Mouse (Mus musculus) telencephalon, adult 2 months (tissue): Measurements from ENCODE around the gene Zfp966.
"Not testable (repeated sequence)": the region's sequence is repeated elsewhere in the genome, so short reads cannot be mapped to it uniquely, and the experiment has no call there.

Experiments used
- DNase-seq: peaks from one replicate; pipeline ENCODE4 v3.0.0-alpha.2; 2011; ENCODE audit warnings: low read depth, low spot score

Zfp966 gene

DNA sequence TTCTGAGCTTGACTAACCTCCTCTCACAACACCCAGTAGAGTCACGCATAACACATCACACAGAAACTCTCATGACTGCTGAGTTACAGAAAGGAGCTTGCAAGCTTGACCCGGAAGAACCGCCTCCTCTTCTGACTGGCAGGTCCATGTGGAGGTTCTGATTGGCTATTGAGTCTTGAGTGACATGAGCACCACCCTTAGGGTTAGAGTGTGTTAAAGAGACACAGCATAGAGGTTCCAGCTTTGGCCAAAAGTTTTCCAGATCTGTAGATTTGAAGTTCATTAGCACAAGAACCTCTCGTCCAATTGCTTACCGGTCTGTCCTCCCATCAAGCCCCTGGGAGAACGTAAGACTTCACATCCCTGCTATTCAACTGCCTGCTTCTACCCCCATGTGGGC, at the start of gene Zfp966:
Gene Zfp966 (minus strand): TSS at position 101 of the 400 bp plus-strand sequence.
- DNase-seq: not testable (repeated sequence)

DNA sequence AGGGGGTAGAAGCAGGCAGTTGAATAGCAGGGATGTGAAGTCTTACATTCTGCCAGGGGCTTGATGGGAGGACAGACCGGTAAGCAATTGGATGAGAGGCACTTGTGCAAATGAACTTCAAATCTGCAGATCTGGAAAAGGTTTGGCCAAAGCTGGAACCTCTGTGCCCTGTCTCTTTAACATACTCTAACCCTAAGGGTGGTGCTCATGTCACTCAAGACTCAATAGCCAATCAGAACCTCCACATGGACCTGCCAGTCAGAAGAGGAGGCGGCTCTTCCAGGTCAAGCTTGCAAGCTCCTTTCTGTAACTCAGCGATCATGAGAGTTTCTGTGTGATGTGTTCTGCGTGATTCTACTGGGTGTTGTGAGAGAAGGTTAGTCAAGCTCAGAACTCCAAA, 34.1 kb upstream of the Zfp966 start, which contains the start of gene Gm2026:
Gene Gm2026 (plus strand): TSS at position 301 of the 400 bp plus-strand sequence.
- not testable (repeated sequence) for DNase-seq

DNA sequence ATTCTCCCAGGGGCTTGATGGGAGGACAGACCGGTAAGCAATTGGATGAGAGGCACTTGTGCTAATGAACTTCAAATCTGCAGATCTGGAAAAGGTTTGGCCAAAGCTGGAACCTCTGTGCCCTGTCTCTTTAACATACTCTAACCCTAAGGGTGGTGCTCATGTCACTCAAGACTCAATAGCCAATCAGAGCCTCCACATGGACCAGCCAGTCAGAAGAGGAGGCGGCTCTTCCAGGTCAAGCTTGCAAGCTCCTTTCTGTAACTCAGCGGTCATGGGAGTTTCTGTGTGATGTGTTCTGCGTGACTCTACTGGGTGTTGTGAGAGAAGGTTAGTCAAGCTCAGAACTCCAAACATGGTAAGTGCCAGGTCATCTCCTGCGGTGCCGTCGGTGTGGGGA, 61.9 kb downstream of the Zfp966 start, which contains the start of gene Gm6710:
Gene Gm6710 (plus strand): TSS at position 196 of the 400 bp plus-strand sequence.
- DNase-seq: not testable (repeated sequence)
